Mouse (Mus musculus): ENCODE measurements at regions not wholly inside any gene's neighbourhood (a gene's known extent, or its start where the extent isn't known, plus 50 kb on each side); places are given as distances from the start of the nearest gene placed in this dataset.

GRCm38 (mm10) chr12:54314153-54314552 is 110.5 kb upstream of the Egln3 start:
- 77% methylated on average over 2 of the region's 2 CpGs for WGBS
- ATAC-seq (ENCODE audit: low read depth) = no peak

GRCm38 (mm10) chr12:54313211-54313845 is 109.7 kb upstream of the Egln3 start:
- ATAC-seq (ENCODE audit: low read depth) = peak; percentile 83
- Histone ChIP-seq H3K4me1 (ENCODE audit: control insufficient read depth, insufficient read depth, low read length) (0 out of 2 replicates have a peak, but pooled peaks cover 4% of the 10 kb centered on the region), H3K9ac (replicated peaks; ENCODE audit: low read depth, low read length) (peak overlapping the region; percentile 43), H3K27me3 (ENCODE audit: control insufficient read depth, insufficient read depth, low read length) (0 out of 2 replicates have a peak, but pooled peaks cover 2% of the 10 kb centered on the region), H3K4me2 (ENCODE audit: low read depth, low read length) (peak overlapping the region; percentile 66), H3K27ac (ENCODE audit: low read depth, low read length) (no peak overlapping the region), H3K9me3 (ENCODE audit: control insufficient read depth, low read length) (no peaks in the 10 kb centered on the region), H3K4me3 (ENCODE audit: low read depth, low read length) (peak overlapping the region; percentile 22; the same call in 1 of the 2 replicates), H3K36me3 (ENCODE audit: control insufficient read depth, insufficient read depth, low read length) (no peaks in the 10 kb centered on the region)
- WGBS = under 1% methylated on average over 20 of the region's 20 CpGs

More at GRCm38 (mm10) chr12:54314153-54314552, 110.5 kb upstream of the Egln3 start:
- Histone ChIP-seq H3K36me3 (ENCODE audit: control insufficient read depth, insufficient read depth, low read length) (no peaks in the 10 kb centered on the region), H3K27ac (ENCODE audit: low read depth, low read length) (no peak overlapping the region), H3K9ac (replicated peaks; ENCODE audit: low read depth, low read length) (no peak overlapping the region), H3K9me3 (ENCODE audit: control insufficient read depth, low read length) (no peaks in the 10 kb centered on the region), H3K27me3 (ENCODE audit: control insufficient read depth, insufficient read depth, low read length) (0 out of 2 replicates have a peak, but pooled peaks cover 2% of the 10 kb centered on the region), H3K4me1 (ENCODE audit: control insufficient read depth, insufficient read depth, low read length) (0 out of 2 replicates have a peak, but pooled peaks cover 4% of the 10 kb centered on the region), H3K4me2 (ENCODE audit: low read depth, low read length) (no peak overlapping the region), H3K4me3 (ENCODE audit: low read depth, low read length) (no peak overlapping the region)

- no peak for ATAC-seq (ENCODE audit: low read depth)
- Histone ChIP-seq H3K9ac (replicated peaks; ENCODE audit: low read depth, low read length) (peak overlapping the region; percentile 43), H3K9me3 (ENCODE audit: control insufficient read depth, low read length) (no peaks in the 10 kb centered on the region), H3K4me2 (ENCODE audit: low read depth, low read length) (peak overlapping the region; percentile 66), H3K4me3 (ENCODE audit: low read depth, low read length) (peak overlapping the region; percentile 22; the same call in 1 of the 2 replicates), H3K27me3 (ENCODE audit: control insufficient read depth, insufficient read depth, low read length) (0 out of 2 replicates have a peak, but pooled peaks cover 2% of the 10 kb centered on the region), H3K36me3 (ENCODE audit: control insufficient read depth, insufficient read depth, low read length) (no peaks in the 10 kb centered on the region), H3K27ac (ENCODE audit: low read depth, low read length) (no peak overlapping the region), H3K4me1 (ENCODE audit: control insufficient read depth, insufficient read depth, low read length) (0 out of 2 replicates have a peak, but pooled peaks cover 4% of the 10 kb centered on the region)
- WGBS = 17% methylated on average over 14 of the region's 14 CpGs
Observed at GRCm38 (mm10) chr12:54312522-54313210, 109.0 kb upstream of the Egln3 start.

GRCm38 (mm10) chr12:54311896-54312521 is 108.3 kb upstream of the Egln3 start:
- ATAC-seq (ENCODE audit: low read depth) = no peak
- Histone ChIP-seq H3K27me3 (ENCODE audit: control insufficient read depth, insufficient read depth, low read length) (0 out of 2 replicates have a peak, but pooled peaks cover 2% of the 10 kb centered on the region), H3K27ac (ENCODE audit: low read depth, low read length) (no peak overlapping the region), H3K9me3 (ENCODE audit: control insufficient read depth, low read length) (no peaks in the 10 kb centered on the region), H3K9ac (replicated peaks; ENCODE audit: low read depth, low read length) (no peak overlapping the region), H3K36me3 (ENCODE audit: control insufficient read depth, insufficient read depth, low read length) (no peaks in the 10 kb centered on the region), H3K4me3 (ENCODE audit: low read depth, low read length) (no peak overlapping the region), H3K4me1 (ENCODE audit: control insufficient read depth, insufficient read depth, low read length) (0 out of 2 replicates have a peak, but pooled peaks cover 4% of the 10 kb centered on the region), H3K4me2 (ENCODE audit: low read depth, low read length) (no peak overlapping the region)
- 53% methylated on average over 4 of the region's 4 CpGs for WGBS

GRCm38 (mm10) chr12:54309874-54310273 is 106.2 kb upstream of the Egln3 start:
- 78% methylated on average over 4 of the region's 4 CpGs for WGBS
- Histone ChIP-seq H3K9me3 (ENCODE audit: control insufficient read depth, low read length) (no peaks in the 10 kb centered on the region), H3K4me2 (ENCODE audit: low read depth, low read length) (no peak overlapping the region), H3K27me3 (ENCODE audit: control insufficient read depth, insufficient read depth, low read length) (no peaks in the 10 kb centered on the region), H3K4me3 (ENCODE audit: low read depth, low read length) (no peak overlapping the region), H3K27ac (ENCODE audit: low read depth, low read length) (no peak overlapping the region), H3K36me3 (ENCODE audit: control insufficient read depth, insufficient read depth, low read length) (no peaks in the 10 kb centered on the region), H3K9ac (replicated peaks; ENCODE audit: low read depth, low read length) (no peak overlapping the region), H3K4me1 (ENCODE audit: control insufficient read depth, insufficient read depth, low read length) (0 out of 2 replicates have a peak, but pooled peaks cover 4% of the 10 kb centered on the region)
- ATAC-seq (ENCODE audit: low read depth) = no peak

GRCm38 (mm10) chr12:54309219-54309618 is 105.6 kb upstream of the Egln3 start:
- Histone ChIP-seq H3K9me3 (ENCODE audit: control insufficient read depth, low read length) (no peaks in the 10 kb centered on the region), H3K9ac (replicated peaks; ENCODE audit: low read depth, low read length) (no peak overlapping the region), H3K27me3 (ENCODE audit: control insufficient read depth, insufficient read depth, low read length) (no peaks in the 10 kb centered on the region), H3K4me2 (ENCODE audit: low read depth, low read length) (no peak overlapping the region), H3K4me3 (ENCODE audit: low read depth, low read length) (no peak overlapping the region), H3K4me1 (ENCODE audit: control insufficient read depth, insufficient read depth, low read length) (0 out of 2 replicates have a peak, but pooled peaks cover 4% of the 10 kb centered on the region), H3K27ac (ENCODE audit: low read depth, low read length) (no peak overlapping the region), H3K36me3 (ENCODE audit: control insufficient read depth, insufficient read depth, low read length) (no peaks in the 10 kb centered on the region)
- WGBS = 88% methylated on average over 6 of the region's 6 CpGs
- ATAC-seq (ENCODE audit: low read depth) = no peak

GRCm38 (mm10) chr12:54305135-54305630 is 101.5 kb upstream of the Egln3 start:
- Histone ChIP-seq H3K4me3 (ENCODE audit: low read depth, low read length) (no peak overlapping the region), H3K27ac (ENCODE audit: low read depth, low read length) (no peak overlapping the region), H3K4me2 (ENCODE audit: low read depth, low read length) (no peak overlapping the region), H3K9ac (replicated peaks; ENCODE audit: low read depth, low read length) (no peak overlapping the region), H3K9me3 (ENCODE audit: control insufficient read depth, low read length) (no peaks in the 10 kb centered on the region), H3K36me3 (ENCODE audit: control insufficient read depth, insufficient read depth, low read length) (no peaks in the 10 kb centered on the region), H3K4me1 (ENCODE audit: control insufficient read depth, insufficient read depth, low read length) (no peaks in the 10 kb centered on the region), H3K27me3 (ENCODE audit: control insufficient read depth, insufficient read depth, low read length) (no peaks in the 10 kb centered on the region)
- WGBS = 93% methylated on average over 9 of the region's 9 CpGs
- no peak for ATAC-seq (ENCODE audit: low read depth)

GRCm38 (mm10) chr12:54303746-54304145 is 100.1 kb upstream of the Egln3 start:
- Histone ChIP-seq H3K4me2 (ENCODE audit: low read depth, low read length) (no peak overlapping the region), H3K27me3 (ENCODE audit: control insufficient read depth, insufficient read depth, low read length) (no peaks in the 10 kb centered on the region), H3K36me3 (ENCODE audit: control insufficient read depth, insufficient read depth, low read length) (no peaks in the 10 kb centered on the region), H3K4me3 (ENCODE audit: low read depth, low read length) (no peak overlapping the region), H3K27ac (ENCODE audit: low read depth, low read length) (no peak overlapping the region), H3K9ac (replicated peaks; ENCODE audit: low read depth, low read length) (no peak overlapping the region), H3K4me1 (ENCODE audit: control insufficient read depth, insufficient read depth, low read length) (no peaks in the 10 kb centered on the region), H3K9me3 (ENCODE audit: control insufficient read depth, low read length) (no peaks in the 10 kb centered on the region)
- 84% methylated on average over 8 of the region's 8 CpGs for WGBS
- no peak for ATAC-seq (ENCODE audit: low read depth)
